Mouse (Mus musculus) thymus, adult 2 months (tissue): ENCODE measurements at regions not wholly inside any gene's neighbourhood (a gene's known extent, or its start where the extent isn't known, plus 50 kb on each side); places are given as distances from the start of the nearest gene placed in this dataset.
"Not testable (repeated sequence)": the region's sequence is repeated elsewhere in the genome, so short reads cannot be mapped to it uniquely, and the experiment has no call there.

ENCODE experiments used
- DNase-seq: peaks from one replicate; pipeline ENCODE4 v3.0.0; 2021
- H3K27ac ChIP-seq: fragments of 200-500 bp; 2 replicates; pipeline ENCODE4 v1.5.1; 2012; ENCODE audit warnings: low read length, control low read depth; ENCODE audit not compliant: control insufficient read depth, insufficient read depth
- H3K27me3 ChIP-seq: fragments of 200-500 bp; 2 replicates; pipeline ENCODE4 v1.6.1; 2012; ENCODE audit warnings: mild to moderate bottlenecking, low read length, moderate library complexity, mixed read lengths; ENCODE audit not compliant: control insufficient read depth, insufficient read depth
- H3K36me3 ChIP-seq: fragments of 200-500 bp; 2 replicates; pipeline ENCODE4 v1.6.1; 2012; ENCODE audit warnings: mild to moderate bottlenecking, low read length, moderate library complexity; ENCODE audit not compliant: control insufficient read depth, insufficient read depth
- H3K4me1 ChIP-seq: fragments of 200-500 bp; replicated peaks from 2 replicates; pipeline ENCODE4 v1.6.1; 2012; ENCODE audit warnings: low read length; ENCODE audit not compliant: control insufficient read depth, insufficient read depth
- H3K4me3 ChIP-seq: fragments of 200-500 bp; 2 replicates; pipeline ENCODE4 v1.5.1; 2012; ENCODE audit warnings: mild to moderate bottlenecking, low read length, control low read depth, moderate library complexity; ENCODE audit not compliant: control insufficient read depth, insufficient read depth
- CTCF ChIP-seq: fragments of 200-500 bp; IDR thresholded peaks from 2 replicates; pipeline ENCODE4 v1.5.1; 2012; ENCODE audit warnings: mild to moderate bottlenecking, control low read depth, low read length, moderate library complexity, borderline replicate concordance; ENCODE audit not compliant: control insufficient read depth, poor library complexity, insufficient read depth; ENCODE audit errors: extremely low read depth
- POLR2A ChIP-seq: fragments of 200-500 bp; IDR thresholded peaks from 2 replicates; pipeline ENCODE4 v1.6.1; 2012; ENCODE audit warnings: mild to moderate bottlenecking, low read length, control low read depth, moderate library complexity; ENCODE audit not compliant: control insufficient read depth, poor library complexity, insufficient read depth; ENCODE audit errors: extremely low read depth
- WGBS: fragments of 180-500 bp; shearing (Covaris S2); methylation state at CpG from one replicate; pipeline ENCODE4 v1.1.7; 2018; 5-methylcytosine and 5-hydroxymethylcytosine counted together

DNA sequence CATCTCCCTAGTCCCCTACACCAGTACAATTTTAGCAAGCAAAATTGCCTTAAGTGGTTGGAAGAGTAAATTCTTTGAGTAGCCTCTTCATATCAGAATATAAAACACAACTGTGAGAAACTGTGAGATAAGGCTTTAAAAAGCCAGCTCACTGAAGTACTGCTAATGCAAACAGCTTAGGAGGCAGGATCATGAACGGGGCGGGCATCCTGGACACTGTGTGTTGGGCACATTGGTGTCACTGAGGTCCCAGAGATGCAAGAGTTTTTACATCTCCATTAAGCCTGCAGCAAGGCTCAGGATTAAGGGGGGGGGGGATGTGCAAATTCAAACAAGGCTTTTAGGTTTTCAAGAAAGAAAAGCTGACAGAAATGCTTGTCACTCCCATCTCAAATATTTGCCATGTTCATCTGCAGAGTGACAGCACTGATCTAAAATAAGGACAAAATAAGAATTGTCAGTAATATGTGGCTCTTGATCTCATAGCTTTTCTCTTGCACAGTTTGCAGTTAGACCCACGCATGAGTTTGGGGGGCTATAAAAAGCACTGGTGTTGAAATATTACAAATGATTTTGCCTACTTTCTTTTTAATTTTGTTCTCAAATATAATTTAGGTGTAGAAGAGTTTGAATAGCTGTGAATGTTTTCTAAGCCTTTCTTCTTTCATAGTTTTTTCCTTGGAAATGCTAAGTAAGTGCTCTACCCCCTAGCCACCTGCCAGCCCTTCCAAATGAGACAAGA, 156.2 kb downstream of the Enc1 start:
- no peak overlapping the region for H3K27ac ChIP-seq
- H3K27me3 ChIP-seq: no peaks in the 10 kb centered on the region

GRCm38 (mm10) chr13:97396286-97396685, 155.4 kb downstream of the Enc1 start:
- not testable (repeated sequence) for H3K4me1 ChIP-seq, H3K27me3 ChIP-seq, DNase-seq, H3K27ac ChIP-seq, H3K36me3 ChIP-seq, H3K4me3 ChIP-seq
- 87% methylated on average over 2 of the region's 2 CpGs for WGBS

More for the DNA sequence above, 156.2 kb downstream of the Enc1 start:
- no peaks in the 10 kb centered on the region for H3K4me1 ChIP-seq
- TF ChIP-seq CTCF (no peak), POLR2A (no peak)
- DNase-seq: no peak
- no peak overlapping the region for H3K4me3 ChIP-seq
- 97% methylated on average over 3 of the region's 3 CpGs for WGBS
- H3K36me3 ChIP-seq: no peaks in the 10 kb centered on the region

DNA sequence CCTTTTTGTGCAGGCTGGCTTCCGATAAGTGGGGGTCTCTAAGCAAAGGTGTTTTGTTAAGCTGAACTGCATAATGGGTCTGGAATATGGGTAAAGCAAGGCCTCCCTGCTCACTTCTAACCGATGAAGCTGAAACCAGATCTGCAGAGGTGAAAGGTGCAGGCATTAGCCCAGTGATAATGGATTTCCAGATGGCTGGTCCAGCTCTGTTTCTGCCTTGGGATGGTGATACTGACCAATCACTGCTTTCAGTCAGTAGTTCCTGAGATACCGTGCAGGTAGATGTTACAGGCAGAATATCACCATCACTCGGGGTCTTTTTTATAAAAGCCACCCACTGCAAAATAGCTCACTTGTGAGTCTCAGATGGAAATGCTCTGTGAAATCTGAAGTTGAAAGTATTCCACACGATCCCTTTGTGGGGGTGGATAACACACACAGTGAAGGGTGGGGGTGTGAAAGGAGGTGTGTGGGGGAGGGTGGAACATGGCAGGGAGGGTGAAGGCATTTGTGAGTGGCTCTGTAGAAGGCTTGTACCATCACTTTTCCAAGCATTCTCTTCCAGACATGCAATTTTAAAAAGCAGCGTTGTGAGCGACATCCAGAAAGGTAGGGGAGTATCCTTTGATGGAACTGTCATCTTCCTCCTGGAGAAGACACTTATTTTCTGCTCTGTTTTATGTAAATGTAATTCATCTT, 154.0 kb downstream of the Enc1 start:
- Histone ChIP-seq H3K4me1 (no peaks in the 10 kb centered on the region), H3K27ac (no peak overlapping the region), H3K36me3 (no peaks in the 10 kb centered on the region), H3K27me3 (no peaks in the 10 kb centered on the region), H3K4me3 (no peak overlapping the region)
- TF ChIP-seq CTCF (no peak), POLR2A (no peak)
- DNase-seq: no peak
- 94% methylated on average over 7 of the region's 7 CpGs for WGBS

GRCm38 (mm10) chr13:97394071-97394470, 153.2 kb downstream of the Enc1 start:
- Histone ChIP-seq H3K4me1 (no peaks in the 10 kb centered on the region), H3K27me3 (no peaks in the 10 kb centered on the region), H3K4me3 (no peak overlapping the region), H3K27ac (no peak overlapping the region), H3K36me3 (no peaks in the 10 kb centered on the region)
- no peak for DNase-seq
- WGBS: 82% methylated on average over 4 of the region's 4 CpGs
- TF ChIP-seq CTCF (no peak), POLR2A (no peak)

GRCm38 (mm10) chr13:97393456-97393855, 152.6 kb downstream of the Enc1 start:
- H3K4me3 ChIP-seq: no peak overlapping the region
- no peaks in the 10 kb centered on the region for H3K36me3 ChIP-seq
- TF ChIP-seq POLR2A (no peak), CTCF (no peak)
- 96% methylated on average over 7 of the region's 7 CpGs for WGBS
- H3K4me1 ChIP-seq: no peaks in the 10 kb centered on the region
- DNase-seq: no peak
- no peak overlapping the region for H3K27ac ChIP-seq
- no peaks in the 10 kb centered on the region for H3K27me3 ChIP-seq

DNA sequence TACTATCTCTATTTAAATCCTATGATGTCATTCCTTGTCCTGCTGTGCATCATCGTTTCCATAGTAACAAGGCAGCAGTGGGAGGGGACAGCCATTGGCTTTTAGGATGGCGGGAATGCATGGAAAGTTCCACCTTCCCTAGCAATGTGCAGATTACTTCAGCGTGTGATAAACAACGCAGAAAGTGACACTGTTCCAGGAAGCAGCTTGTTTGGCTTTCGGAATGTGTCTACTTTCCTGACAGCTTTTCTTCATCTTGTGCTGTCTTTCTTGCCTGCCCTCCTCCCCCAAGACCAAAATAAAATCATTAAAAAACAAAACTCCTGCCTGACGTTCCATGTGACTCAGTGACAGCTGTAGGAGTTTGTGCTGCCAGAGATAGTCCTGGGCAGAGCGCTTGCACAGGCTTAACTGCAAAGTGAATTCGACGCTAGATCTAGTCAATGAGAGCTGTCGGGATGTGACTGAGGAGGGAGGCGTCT, 149.6 kb downstream of the Enc1 start:
- Histone ChIP-seq H3K4me1 (0 out of 2 replicates have a peak, but pooled peaks cover 3% of the 10 kb centered on the region), H3K4me3 (no peak overlapping the region), H3K27me3 (no peaks in the 10 kb centered on the region), H3K27ac (no peak overlapping the region), H3K36me3 (no peaks in the 10 kb centered on the region)
- TF ChIP-seq POLR2A: no peak
- no peak for TF ChIP-seq CTCF
- DNase-seq: no peak
- 83% methylated on average over 11 of the region's 11 CpGs for WGBS
